Mouse (Mus musculus) CD4-positive helper T cell, adult 2 months (primary cell): ENCODE results near the gene Adamts13.
A peak's percentile ranks its signal among the peaks of the same experiment; 100 is the strongest.

Source experiments
- DNase-seq: peaks from one replicate; pipeline ENCODE4 v3.0.0-alpha.2; 2012; ENCODE audit warnings: low read depth, missing footprints, low spot score

Adamts13 gene

DNA sequence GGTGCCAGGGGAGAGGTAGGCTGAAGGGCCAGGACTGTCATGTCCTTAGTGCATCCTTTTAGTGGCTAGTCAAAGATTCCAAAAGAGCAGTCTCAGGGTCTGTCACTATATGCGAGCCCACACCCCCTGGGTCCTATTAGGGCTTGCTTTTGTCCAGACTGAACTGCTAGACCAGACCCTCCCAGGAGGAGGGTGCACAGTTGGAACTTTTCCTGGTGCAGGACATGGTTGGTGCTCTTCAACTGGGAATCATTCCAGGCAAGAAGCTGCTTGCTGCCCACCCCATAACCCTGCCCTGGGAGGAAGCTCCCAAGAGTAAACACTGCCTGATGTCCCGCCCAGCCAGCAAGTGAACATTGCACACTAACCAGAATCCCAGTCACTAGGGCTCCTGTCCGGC, at the start of gene Adamts13:
Adamts13 (plus strand) TSS at position 301 of the 400 bp plus-strand sequence.
- no peak for DNase-seq

DNA sequence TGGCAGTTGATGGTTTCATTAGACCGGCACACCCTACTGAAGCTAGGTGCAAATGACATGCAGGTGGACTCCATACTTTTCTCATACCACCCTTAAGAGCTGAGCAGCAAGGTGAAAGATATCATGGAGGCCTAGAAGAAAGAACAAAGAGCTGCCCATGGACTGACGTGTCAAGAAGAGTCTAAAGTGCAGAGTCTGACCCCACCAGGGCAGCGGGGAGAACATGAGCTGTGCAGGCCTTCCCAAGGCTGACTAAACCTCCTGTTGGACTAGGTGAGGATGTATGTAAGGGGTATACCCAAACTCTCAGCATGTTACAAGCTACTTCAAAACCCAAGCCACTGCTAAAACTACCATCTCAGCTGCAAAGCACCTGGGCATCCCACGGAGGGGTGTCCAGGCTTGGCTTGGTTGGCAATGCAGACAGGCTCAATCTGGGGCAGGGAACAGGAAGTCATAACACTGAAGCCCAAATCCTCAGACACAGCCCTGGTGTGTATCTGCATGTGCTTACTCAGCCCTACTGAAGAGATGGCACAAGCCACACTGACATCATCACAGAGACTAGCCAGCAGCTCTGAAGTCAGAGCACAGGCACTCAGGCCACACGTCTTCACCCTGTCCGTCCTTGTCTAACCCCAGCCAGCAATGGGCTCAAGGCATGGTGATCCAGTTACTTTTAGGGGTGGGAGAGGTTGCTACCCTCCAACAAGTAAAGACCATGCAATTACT, 45.3 kb upstream of the Adamts13 start:
- DNase-seq = no peak

DNA sequence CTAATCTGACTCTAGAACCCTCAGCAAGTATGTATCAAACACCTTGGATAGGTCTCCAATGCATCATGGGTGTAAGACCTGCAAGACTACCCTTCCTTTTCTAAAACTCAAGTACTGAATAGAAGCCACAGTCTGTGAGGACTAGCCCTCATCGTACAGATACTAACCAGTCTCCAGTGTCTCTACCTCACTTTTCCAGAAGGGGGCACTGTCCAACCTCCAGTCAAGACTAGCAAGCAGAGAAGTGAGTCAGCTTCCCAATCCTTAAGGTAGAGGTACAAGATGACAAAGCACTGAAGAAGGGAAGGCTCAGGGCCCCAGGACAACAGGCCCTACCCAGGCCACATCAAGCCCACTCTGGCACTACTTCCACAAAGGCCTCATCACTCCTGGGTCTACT, 42.8 kb upstream of the Adamts13 start:
- DNase-seq = peak; percentile 78

GRCm38 (mm10) chr2:26932473-26933303, 40.5 kb upstream of the Adamts13 start:
- peak; percentile 48 for DNase-seq

DNA sequence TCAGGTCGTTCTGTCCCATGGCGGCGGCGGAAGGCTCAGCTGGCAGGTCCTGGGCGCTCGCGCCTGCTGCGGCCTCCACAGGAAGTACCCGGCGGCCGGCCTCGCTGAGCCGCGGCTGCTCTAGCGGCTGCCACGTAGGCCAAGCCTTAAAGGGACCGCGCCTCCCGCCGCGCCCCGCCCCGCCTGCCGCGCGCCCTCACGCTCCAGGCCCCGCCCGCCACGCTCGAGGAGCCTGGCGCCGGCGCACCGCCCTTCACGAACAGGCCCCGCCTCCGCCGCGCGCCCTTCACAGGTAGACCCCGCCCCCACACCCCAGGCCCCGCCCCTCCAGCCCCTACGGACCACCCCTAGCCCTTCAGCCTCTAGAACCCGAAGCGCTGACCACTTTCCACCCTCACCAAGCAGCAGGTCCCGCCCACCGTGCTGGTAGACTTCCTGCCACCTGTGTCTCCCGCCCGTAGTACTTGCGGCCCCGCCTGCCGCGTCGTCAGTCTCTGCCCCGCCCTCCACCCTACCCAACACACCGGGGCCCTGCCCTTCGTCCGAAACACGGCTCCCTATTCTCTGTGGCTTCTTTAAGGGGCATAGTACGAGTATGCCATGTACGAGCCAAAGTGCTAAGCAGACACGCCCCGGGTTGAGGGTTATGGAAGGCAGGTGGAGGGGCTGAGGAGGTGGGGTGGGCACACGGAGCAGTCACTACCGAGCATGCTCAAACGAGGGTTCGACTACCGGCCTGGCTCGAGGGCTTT, 39.7 kb upstream of the Adamts13 start, which contains the start of the genes Surf4 and Stkld1:
Surf4 (minus strand) TSS at position 625 of the 752 bp plus-strand sequence.
Stkld1 (plus strand) TSS at position 744 of the 752 bp plus-strand sequence.
- peak; percentile 96 for DNase-seq

- DNase-seq = peak; percentile 62
Observed at GRCm38 (mm10) chr2:26935286-26935685, 37.9 kb upstream of the Adamts13 start.

- peak; percentile 57 for DNase-seq
Observed at GRCm38 (mm10) chr2:26936425-26936824, 36.8 kb upstream of the Adamts13 start.

DNA sequence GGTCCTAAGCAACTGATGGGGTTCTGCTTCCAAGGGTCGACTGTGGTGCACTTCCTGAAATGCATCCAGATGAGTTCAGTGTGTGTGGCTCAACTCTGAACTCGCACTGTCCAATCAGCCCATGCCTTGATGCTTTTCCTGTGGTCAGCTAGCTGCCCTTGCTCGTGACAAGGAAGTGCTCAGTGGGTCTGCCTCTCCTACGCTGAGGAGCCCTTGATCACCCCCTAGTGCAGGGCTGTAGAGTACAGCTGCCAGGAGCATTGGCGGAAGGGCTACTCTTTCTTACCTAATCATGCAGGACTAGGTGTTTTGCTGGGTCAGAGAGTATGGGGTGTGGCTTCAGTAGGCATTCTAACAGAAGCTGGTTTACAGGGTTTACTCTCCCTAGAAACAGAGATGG, 31.7 kb upstream of the Adamts13 start:
- DNase-seq = no peak

DNA sequence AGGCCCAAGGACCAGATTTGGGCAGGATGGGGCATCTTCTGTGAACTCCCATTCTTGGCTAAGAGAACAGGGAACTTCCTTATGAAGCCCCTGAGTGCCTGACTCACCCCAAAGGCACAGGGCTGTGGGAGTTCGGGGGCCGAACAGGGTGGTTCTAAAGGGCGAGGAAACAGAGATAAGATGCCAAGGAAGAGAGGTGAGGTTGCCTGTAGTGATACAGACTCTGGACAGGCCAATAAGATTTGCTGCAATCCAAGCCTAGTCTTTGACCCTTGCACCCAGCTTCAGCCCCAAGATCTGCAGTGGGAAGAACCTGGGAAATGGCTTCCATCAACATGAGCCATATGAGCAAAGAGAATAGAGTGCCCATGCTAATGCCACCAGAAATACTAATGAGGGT, 30.0 kb upstream of the Adamts13 start:
- DNase-seq = no peak

DNA sequence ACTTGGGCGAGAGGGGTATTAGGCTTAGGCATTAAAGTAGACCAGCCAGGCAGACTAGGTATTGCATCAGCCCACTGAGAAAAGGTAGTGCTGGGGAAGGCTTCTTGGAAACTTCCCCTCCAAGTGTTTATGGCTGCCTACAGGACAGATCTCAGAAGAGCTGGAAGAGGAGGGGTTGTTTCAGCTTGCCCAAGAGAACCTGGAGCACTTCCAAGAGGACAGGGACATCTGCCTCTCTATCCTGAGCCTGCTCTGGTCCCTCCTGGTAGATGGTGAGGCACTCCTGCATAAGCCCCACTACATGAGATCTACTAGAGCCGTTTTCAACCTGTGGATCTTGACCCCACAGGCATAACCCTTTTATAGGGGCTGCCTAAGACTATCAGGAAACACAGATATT, 22.8 kb upstream of the Adamts13 start:
- no peak for DNase-seq

DNA sequence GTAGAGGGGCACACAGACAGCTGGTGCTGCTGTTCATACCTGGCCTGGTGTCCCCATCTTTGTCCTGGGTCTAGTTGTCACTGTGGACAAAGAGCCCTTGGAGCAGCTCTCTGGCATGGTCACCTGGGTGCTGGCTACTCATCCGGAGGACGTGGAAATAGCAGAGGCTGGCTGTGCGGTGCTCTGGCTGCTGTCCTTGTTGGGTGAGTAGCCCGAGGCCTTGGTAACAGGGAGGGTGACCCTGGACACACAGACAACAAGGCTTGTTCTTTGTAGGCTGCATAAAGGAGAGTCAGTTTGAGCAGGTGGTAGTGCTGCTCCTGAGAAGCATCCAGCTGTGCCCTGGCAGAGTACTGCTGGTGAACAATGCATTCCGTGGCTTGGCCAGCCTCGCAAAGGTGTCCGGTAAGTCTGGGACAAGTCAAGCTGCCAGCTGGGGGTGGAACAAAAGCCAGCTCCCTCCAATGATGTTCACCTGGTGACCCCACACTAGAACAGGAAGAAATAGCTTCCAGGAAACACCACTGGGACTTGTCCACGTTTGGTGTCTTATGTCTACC, 21.8 kb upstream of the Adamts13 start:
- no peak for DNase-seq

- no peak for DNase-seq
Observed at GRCm38 (mm10) chr2:26952193-26952592, 21.0 kb upstream of the Adamts13 start.

GRCm38 (mm10) chr2:26952866-26953265, 20.4 kb upstream of the Adamts13 start:
- DNase-seq = no peak

DNA sequence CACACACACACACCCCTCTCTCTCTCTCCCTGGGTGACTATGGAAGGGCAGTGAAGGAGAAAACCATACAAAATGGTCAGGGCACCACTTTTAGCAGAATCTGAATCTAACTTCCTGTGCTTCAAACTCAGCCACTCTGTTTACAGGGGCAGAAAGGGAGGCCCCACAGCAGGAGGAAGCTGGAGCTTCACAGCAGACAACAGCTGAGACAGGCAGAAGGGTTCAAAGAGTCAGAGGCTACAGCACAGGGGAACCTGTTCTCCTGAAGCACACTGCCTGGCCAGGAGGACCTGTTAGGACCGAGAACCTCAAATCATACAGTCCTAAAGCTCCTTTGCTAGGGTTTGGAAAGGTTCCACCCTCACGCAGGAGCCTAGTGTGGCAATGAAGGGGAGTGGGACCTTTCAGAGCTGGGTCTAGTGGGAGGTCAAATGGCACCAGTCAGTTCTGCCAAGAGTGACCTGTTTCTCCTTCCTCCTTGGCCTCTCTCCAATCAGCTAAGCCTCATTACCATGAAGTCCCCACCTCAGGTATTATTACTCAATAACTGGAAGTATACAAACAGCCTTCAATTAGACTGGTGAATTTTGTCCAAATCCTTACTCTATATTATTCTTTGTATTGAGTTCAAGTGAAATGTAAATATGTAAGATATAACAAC, 18.4 kb upstream of the Adamts13 start:
- DNase-seq = no peak

GRCm38 (mm10) chr2:26956811-26957487, 16.3 kb upstream of the Adamts13 start:
- no peak for DNase-seq

- no peak for DNase-seq
Observed at GRCm38 (mm10) chr2:26957488-26957859, 15.7 kb upstream of the Adamts13 start.

- no peak for DNase-seq
Observed at GRCm38 (mm10) chr2:26960756-26961155, 12.5 kb upstream of the Adamts13 start.

DNA sequence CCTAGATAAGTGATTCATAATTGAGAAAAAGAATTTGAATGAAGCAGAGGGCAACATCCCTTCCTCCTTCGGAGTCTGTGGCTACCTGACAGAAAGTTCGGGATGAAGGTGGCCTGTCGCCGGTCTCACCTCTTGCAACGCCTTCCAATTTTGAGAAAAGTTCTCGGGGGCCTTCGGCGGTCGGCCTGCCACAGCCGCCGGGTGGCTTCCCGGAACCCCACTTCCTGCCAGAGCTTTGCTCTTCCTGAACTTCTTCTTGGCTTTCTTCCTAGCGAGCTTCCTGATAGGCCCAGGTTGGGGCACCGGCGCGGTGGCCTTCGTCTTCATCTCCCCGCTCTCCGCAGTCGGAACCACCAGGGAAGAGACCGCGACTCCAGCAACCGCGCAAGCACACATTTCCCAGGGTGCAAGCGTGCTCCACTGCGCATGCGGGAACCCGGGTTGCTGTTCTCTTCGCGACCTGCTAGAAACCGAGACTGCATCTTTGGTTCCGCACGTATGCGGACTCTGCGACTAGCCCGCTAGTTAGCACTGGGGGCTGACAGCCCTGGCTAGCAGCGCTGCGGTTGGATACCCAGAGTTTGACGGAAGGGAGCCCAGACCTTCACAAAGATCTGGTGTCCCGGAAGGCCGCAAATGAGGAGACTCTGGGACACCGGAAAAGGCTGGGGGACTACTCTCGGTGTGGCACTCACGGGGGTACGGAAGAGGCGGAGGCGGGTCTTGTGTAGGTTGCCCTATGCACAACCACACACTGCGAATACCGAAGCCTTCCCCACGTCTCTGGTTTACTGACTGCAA, 9.1 kb upstream of the Adamts13 start, which contains the start of gene Rexo4:
Rexo4 (minus strand) TSS at position 464 of the 801 bp plus-strand sequence.
- peak; percentile 95 for DNase-seq

GRCm38 (mm10) chr2:26964724-26965370, 8.4 kb upstream of the Adamts13 start:
- DNase-seq = no peak
